Mouse (Mus musculus) ES-Bruce4 (cell line): ENCODE data around the gene Trpd52l3. TPM values are rescaled to one million over a fixed set of nuclear protein-coding genes. Genes with fewer than 3 reads are reported as not detected.
A peak's percentile ranks its signal among the peaks of the same experiment; 100 is the strongest.

Source experiments
- H3K27ac ChIP-seq: 2 replicates; pipeline ENCODE4 v1.5.1; 2012; ENCODE audit warnings: low read length, inconsistent platforms; ENCODE audit not compliant: insufficient read depth
- H3K27me3 ChIP-seq: 2 replicates; pipeline ENCODE4 v1.6.1; 2012; ENCODE audit warnings: mild to moderate bottlenecking, low read length, inconsistent platforms; ENCODE audit not compliant: control insufficient read depth, poor library complexity, insufficient read depth, severe bottlenecking
- H3K36me3 ChIP-seq: 2 replicates; pipeline ENCODE4 v1.6.1; 2012; ENCODE audit warnings: inconsistent platforms, mild to moderate bottlenecking, low read length, moderate library complexity; ENCODE audit not compliant: control insufficient read depth, poor library complexity, insufficient read depth, severe bottlenecking
- H3K4me1 ChIP-seq: one replicate; pipeline ENCODE4 v1.8.1; 2011; ENCODE audit warnings: low read length; ENCODE audit not compliant: control insufficient read depth, insufficient read depth
- H3K4me3 ChIP-seq: 2 replicates; pipeline ENCODE4 v1.5.1; 2011; ENCODE audit warnings: low read depth, mild to moderate bottlenecking, low read length
- H3K9ac ChIP-seq: 2 replicates; pipeline ENCODE4 v1.6.1; 2012; ENCODE audit warnings: low read depth, mild to moderate bottlenecking, inconsistent platforms; ENCODE audit not compliant: poor library complexity, severe bottlenecking
- H3K9me3 ChIP-seq: replicated peaks from 2 replicates; pipeline ENCODE4 v1.6.1; 2012; ENCODE audit warnings: mild to moderate bottlenecking, low read length, inconsistent platforms; ENCODE audit not compliant: control insufficient read depth, poor library complexity, insufficient read depth, severe bottlenecking
- CTCF ChIP-seq: IDR thresholded peaks from one replicate; pipeline ENCODE4 v1.8.1; 2011; ENCODE audit warnings: low read depth, low read length
- EP300 ChIP-seq: IDR thresholded peaks from 2 replicates; pipeline ENCODE4 v1.6.1; 2011; ENCODE audit warnings: low read depth, low read length; ENCODE audit not compliant: insufficient read depth
- POLR2A ChIP-seq: IDR thresholded peaks from one replicate; pipeline ENCODE4 v1.8.1; 2011; ENCODE audit warnings: low read length; ENCODE audit not compliant: insufficient read depth
- polyA plus RNA-seq: library from polyadenylated mRNA; stranded (reverse); fragments of >200 nt; gene quantifications from 2 replicates; pipeline ENCODE4 v1.2.4, GENCODE M21; 2011; ENCODE audit warnings: low read depth; ENCODE audit not compliant: missing spikeins, insufficient read depth, insufficient read length

Trpd52l3 gene
- polyA plus RNA-seq, 1 experiment = not detected

DNA sequence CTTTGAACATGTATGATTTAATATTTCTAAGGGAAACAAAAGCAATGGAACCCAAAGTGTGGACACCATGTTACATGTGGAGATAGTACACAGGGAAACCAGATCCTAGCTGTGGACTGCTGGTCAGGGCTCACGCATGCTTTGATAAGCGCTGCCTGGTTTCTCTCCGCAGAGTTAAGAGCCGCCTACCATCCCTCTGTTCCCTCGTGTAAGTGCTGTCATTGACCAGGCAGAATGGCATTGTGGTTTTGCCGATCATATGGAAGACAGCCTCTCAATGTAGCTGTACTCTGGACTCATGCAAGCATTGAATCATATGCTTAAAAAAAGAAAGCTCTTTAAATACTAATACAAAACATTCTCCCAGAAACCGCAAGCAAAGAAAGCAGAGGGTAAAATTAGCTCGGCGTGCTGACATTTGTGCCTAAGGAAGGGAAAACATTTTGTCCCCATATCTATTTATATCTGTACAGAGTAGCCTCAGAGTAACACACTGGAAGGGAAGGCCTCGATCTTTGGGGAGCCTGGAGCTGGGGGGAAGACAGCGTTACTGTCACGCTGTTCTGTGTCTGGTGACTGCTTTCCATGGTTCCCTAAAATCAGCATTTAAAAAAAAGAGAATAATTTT lies 17.0 kb upstream of the Trpd52l3 start:
- no peaks in the 10 kb centered on the region for H3K36me3 ChIP-seq
- H3K27me3 ChIP-seq = no peaks in the 10 kb centered on the region
- no peak overlapping the region for H3K4me3 ChIP-seq
- TF ChIP-seq POLR2A (no peak), CTCF (no peak), EP300 (no peak)
- H3K9me3 ChIP-seq = no peaks in the 10 kb centered on the region
- H3K27ac ChIP-seq = no peak overlapping the region
- no peaks in the 10 kb centered on the region for H3K4me1 ChIP-seq
- H3K9ac ChIP-seq = no peak overlapping the region

DNA sequence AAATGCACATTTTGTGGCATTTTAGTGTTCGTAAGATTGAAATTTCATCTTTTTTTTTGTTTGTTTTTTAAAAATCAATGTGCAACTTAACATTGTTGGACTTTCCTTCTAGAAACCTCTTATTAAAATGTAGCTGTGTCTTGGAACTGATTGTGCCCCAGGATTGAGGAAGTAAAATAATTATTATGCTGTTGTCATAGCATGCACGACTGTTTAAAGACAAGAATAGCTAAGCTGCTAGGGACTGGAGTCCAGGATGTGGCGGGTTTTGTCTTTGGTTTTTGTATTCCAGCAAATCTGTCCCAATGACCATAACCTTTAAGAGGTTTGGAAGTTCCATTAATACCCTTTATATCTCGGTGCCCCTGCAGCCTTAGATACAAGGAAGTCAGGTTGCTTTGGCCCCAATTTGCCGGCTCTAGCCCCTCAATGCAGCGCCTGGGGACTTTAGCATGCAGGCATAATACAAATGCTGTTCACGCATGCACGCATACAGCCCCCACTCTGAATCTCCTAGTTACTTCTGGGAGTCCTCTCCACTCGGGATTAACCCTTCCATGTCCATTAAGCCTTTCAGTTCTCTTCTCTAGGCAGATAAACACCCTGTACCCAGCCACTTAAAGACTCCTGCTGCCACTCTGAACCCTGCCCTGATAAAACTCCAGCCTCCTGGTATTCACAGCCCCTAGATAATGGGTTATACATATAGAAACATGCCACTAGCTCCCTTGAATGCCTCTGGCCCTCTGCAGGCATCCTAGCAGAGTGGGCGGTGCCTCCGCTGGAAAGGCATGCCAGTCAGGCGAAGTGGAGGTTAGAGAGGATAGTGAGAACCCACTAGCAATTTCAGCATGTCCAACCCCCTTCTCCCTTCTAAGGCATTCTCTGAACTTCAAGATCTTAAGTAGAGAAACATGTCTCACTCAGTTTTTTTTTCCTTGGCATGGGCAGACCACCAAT lies 2.9 kb upstream of the Trpd52l3 start:
- no peaks in the 10 kb centered on the region for H3K36me3 ChIP-seq
- H3K4me3 ChIP-seq = no peak overlapping the region
- H3K4me1 ChIP-seq = no peaks in the 10 kb centered on the region
- no peak overlapping the region for H3K9ac ChIP-seq
- no peaks in the 10 kb centered on the region for H3K27me3 ChIP-seq
- H3K9me3 ChIP-seq = no peaks in the 10 kb centered on the region
- TF ChIP-seq CTCF (no peak), EP300 (no peak), POLR2A (no peak)
- no peak overlapping the region for H3K27ac ChIP-seq

DNA sequence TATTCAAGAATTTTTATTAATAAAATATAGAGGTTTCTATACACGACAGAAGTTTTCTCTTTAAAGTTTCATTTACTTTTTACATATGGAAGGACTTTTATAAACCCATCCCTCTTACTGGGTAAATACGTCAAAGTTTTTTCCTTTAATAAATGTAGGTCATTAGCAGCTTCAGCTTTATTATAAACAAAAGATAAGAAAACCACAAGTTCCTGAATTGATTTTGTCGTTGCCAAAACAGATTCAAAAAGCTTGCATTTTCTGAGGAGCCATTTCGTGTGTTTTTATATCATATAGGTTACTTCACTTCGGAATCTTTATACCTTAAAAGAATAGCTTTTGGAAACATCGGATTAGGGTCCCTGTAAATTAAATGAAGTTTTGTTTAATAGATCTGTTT lies 2.0 kb upstream of the Trpd52l3 start:
- Histone ChIP-seq H3K9ac (no peak overlapping the region), H3K4me3 (no peak overlapping the region), H3K4me1 (no peaks in the 10 kb centered on the region), H3K27me3 (no peaks in the 10 kb centered on the region), H3K9me3 (no peaks in the 10 kb centered on the region), H3K36me3 (no peaks in the 10 kb centered on the region), H3K27ac (no peak overlapping the region)
- TF ChIP-seq CTCF (no peak), POLR2A (no peak), EP300 (no peak)

DNA sequence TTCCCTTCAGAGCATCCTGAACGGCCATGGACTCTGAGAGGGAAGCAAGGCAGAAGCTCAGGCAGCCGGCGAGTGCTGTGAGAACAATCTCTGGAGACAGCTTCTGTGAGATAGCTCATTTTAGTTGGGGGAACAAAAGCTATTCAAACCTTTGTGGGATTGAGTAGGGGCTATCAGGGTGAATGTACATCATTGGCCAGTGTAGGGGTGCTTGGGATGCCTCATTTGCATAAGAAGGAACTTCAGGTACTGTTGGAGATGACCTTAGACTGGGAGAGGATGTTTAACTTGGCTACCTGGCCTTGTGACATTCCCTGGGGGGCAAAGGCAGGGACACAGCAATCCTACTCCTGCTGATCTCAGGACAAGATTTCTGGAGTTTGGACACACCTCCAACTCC lies 2.8 kb downstream of the Trpd52l3 start:
- H3K4me3 ChIP-seq = no peak overlapping the region
- no peaks in the 10 kb centered on the region; the same call in 1 of the 2 replicates for H3K27me3 ChIP-seq
- H3K27ac ChIP-seq = no peak overlapping the region
- H3K9me3 ChIP-seq = no peaks in the 10 kb centered on the region
- no peaks in the 10 kb centered on the region for H3K4me1 ChIP-seq
- no peaks in the 10 kb centered on the region for H3K36me3 ChIP-seq
- peak; percentile 58; the same call in 1 of the 2 replicates for TF ChIP-seq EP300
- no peak for TF ChIP-seq POLR2A
- no peak overlapping the region for H3K9ac ChIP-seq

DNA sequence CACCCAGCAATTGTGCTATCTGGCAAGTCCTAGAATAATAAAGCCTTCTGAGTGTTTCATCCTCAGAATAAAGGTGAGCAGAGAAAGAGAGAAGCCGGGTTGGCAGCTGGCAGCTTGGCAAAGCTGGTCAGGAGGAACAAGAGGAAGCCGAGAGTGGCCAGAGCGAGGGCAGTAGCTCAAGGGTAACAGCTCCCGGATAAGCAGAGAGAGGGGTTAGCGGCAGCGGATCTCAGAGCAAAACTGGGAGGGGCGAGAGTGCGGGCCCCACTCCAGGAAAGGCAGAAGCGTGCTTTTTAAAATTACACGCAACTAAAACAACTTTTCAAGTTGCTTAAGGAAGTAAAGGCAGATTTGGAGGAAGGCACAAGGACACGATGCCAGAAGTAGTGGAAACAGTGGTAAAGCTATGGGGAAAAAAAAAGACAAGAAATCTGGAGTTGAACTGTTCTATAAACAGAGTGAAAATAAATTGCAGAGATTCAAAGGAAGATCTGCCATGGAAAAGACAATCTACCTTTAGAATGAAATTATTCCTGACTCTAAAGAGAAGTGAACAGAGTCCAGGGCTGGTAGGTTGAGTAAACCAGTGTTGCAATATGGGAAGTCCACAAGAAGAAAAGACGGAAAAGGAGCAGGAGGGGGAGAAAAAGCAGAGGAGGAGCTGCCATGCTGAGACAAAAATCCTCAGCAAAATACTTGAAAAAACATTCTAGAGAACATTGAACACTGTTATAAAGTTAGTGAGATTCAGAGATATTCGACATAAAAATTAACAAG lies 7.1 kb downstream of the Trpd52l3 start:
- Histone ChIP-seq H3K4me3 (no peak overlapping the region), H3K9me3 (no peaks in the 10 kb centered on the region), H3K36me3 (no peaks in the 10 kb centered on the region), H3K4me1 (no peaks in the 10 kb centered on the region), H3K27ac (no peak overlapping the region), H3K9ac (no peak overlapping the region), H3K27me3 (no peaks in the 10 kb centered on the region; the same call in 1 of the 2 replicates)
- no peak for TF ChIP-seq EP300
- TF ChIP-seq CTCF = no peak
- no peak for TF ChIP-seq POLR2A
